10 mouse cellular contexts compared by ENCODE assay signal in the genomic region with DNA sequence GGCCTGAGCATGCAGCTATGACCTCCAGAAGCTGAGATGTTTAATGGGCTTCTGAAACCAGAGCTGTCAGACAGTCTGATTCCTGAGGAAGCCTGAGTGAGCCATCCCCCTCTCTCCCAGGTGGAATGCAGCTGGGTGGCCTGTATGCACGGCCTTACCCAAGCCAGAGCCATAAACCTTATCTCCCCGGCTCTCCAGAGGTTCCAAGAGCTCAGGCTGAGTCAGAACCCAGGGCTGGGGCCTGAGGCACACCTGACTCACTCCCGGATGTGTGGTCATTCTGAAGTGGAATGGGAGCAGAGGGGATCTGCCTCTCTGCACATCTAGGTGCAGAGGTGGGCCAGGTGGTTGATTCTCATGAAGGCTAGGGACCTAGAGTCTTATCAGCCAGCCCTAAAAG. TPM values are rescaled to one million over a fixed set of nuclear protein-coding genes. Genes with fewer than 3 reads are reported as not detected.
DNase-seq lines count a peak whose midpoint lies in the region; ATAC-seq and TF ChIP-seq lines count a peak whose summit lies in the region.
"Had no signal": no experiment of that assay in that cellular context is flagged by ENCODE, and none has a peak within 500 bp of the region (broad histone marks: within the 10 kb centered on the region; RNA-seq: fewer than 3 reads in every experiment).

No protein-coding gene starts in this region.

- TF ChIP-seq EP300 in liver, postnatal 0 days (IDR thresholded peaks at IDR 0.05; ENCODE audit: low read depth) = no peak

- no peak overlapping the region for H3K9ac ChIP-seq in kidney, embryonic 15.5 days
- H3K9ac ChIP-seq in ES-E14 (ENCODE audit: insufficient read depth, low read depth, low read length, poor library complexity, severe bottlenecking) = no peak overlapping the region
- H3K9ac ChIP-seq in liver, postnatal 0 days (replicated peaks) = no peak overlapping the region

- no peaks in the 10 kb centered on the region for H3K9me3 ChIP-seq in kidney, embryonic 15.5 days (replicated peaks)
- H3K9me3 ChIP-seq in ES-E14 (ENCODE audit: control insufficient read depth, insufficient read depth, low read depth, low read length) = no peaks in the 10 kb centered on the region
- no peaks in the 10 kb centered on the region for H3K9me3 ChIP-seq in liver, postnatal 0 days (ENCODE audit: low read length)

- H3K4me3 ChIP-seq in kidney, embryonic 15.5 days (replicated peaks) = no peak overlapping the region
- H3K4me3 ChIP-seq in ES-E14 (ENCODE audit: insufficient read depth in 1 of 2, low read depth in 1 of 2, low read length in 2 of 2, poor library complexity in 1 of 2, severe bottlenecking in 1 of 2) = no peak overlapping the region
- H3K4me3 ChIP-seq in liver, postnatal 0 days (ENCODE audit: low read depth, low read length) = no peak overlapping the region

- 20% methylated on average over 3 of the region's 3 CpGs for WGBS in kidney, embryonic 15.5 days
- 53% methylated on average over 3 of the region's 3 CpGs for whole genome bisulfite sequencing in liver, postnatal 0 days (ENCODE audit: insufficient replicate concordance)

- H3K4me2 ChIP-seq in kidney, embryonic 15.5 days = no peak overlapping the region
- no peak overlapping the region for H3K4me2 ChIP-seq in liver, postnatal 0 days (ENCODE audit: low read depth, low read length)

- peak overlapping the region; percentile 84 for H3K27ac ChIP-seq in kidney, embryonic 15.5 days
- peak overlapping the region; percentile 24; the same call in 1 of the 2 replicates for H3K27ac ChIP-seq in ES-E14 (ENCODE audit: insufficient read depth, low read depth, low read length, poor library complexity, severe bottlenecking)
- H3K27ac ChIP-seq in liver, postnatal 0 days (ENCODE audit: low read depth) = peak overlapping the region; percentile 68; the same call in 1 of the 2 replicates

- DNase-seq in adrenal gland, postnatal 14 days = peak; percentile 52
- no peak for DNase-seq in adrenal gland, postnatal 4 days (ENCODE audit: low spot score in 2 of 2)
- no peak for DNase-seq in kidney, postnatal 25 days
- no peak for DNase-seq in ES-E14 (ENCODE audit: low read depth, low spot score)
- no peak for DNase-seq in liver, postnatal 0 days
- no peak for DNase-seq in cerebellum, postnatal 10 days
- no peak for DNase-seq in left cerebral cortex, postnatal 4 days
- DNase-seq: embryo, embryonic 11 days; gastrocnemius, postnatal 14 days had no signal

- H3K36me3 ChIP-seq in kidney, embryonic 15.5 days = no peaks in the 10 kb centered on the region
- H3K36me3 ChIP-seq in ES-E14 (ENCODE audit: control insufficient read depth, insufficient read depth, low read length, poor library complexity, severe bottlenecking) = no peaks in the 10 kb centered on the region
- no peaks in the 10 kb centered on the region for H3K36me3 ChIP-seq in liver, postnatal 0 days (replicated peaks; ENCODE audit: insufficient read depth, low read length)

- in situ Hi-C loops in ES-E14 (cut with MboI; ENCODE audit: low sequenced_read_pairs in 2 of 2, unreplicated experiment in 2 of 2) = loop anchor here in 1 of 2 experiments (25.0 kb wide), 1 partner anchor 921 kb away; a partner anchor contains a TSS

- H3K4me1 ChIP-seq in kidney, embryonic 15.5 days = peaks cover 37% of the 10 kb centered on the region
- H3K4me1 ChIP-seq in ES-E14 (ENCODE audit: control insufficient read depth in 2 of 2, insufficient read depth in 2 of 2, low read length in 2 of 2, poor library complexity in 1 of 2) = peaks cover 0 to 34% of the 10 kb centered on the region in 2 experiments; a peak in 2 of 4 replicates
- H3K4me1 ChIP-seq in liver, postnatal 0 days (ENCODE audit: insufficient read depth) = peaks cover 18% of the 10 kb centered on the region

- no peaks in the 10 kb centered on the region for H3K27me3 ChIP-seq in kidney, embryonic 15.5 days
- no peaks in the 10 kb centered on the region for H3K27me3 ChIP-seq in liver, postnatal 0 days (ENCODE audit: insufficient read depth, low read length)

- intact Hi-C loops in left cerebral cortex, postnatal 4 days (cut with DNase I) = no loop called here

- ATAC-seq in kidney, embryonic 15.5 days (replicated peaks; ENCODE audit: low FRiP score) = peak; percentile 52; the same call in 1 of the 2 replicates
- no peak for ATAC-seq in liver, postnatal 0 days

- TF ChIP-seq CTCF in liver, postnatal 0 days (IDR thresholded peaks at IDR 0.05; ENCODE audit: low read depth) = no peak

TF ChIP-seq in ES-E14, 5 proteins besides CTCF, POLR2A, EP300 and RAD21:
- no peak for TF ChIP-seq HCFC1 (IDR thresholded peaks at IDR 0.05; ENCODE audit: borderline replicate concordance, insufficient read depth, low read length)
- TF ChIP-seq CHD2 (IDR thresholded peaks at IDR 0.05; ENCODE audit: low read depth, low read length) = no peak
- TF ChIP-seq ZNF384 (IDR thresholded peaks at IDR 0.05; ENCODE audit: low read depth, low read length) = no peak

RNA-seq across cellular contexts. Expression of a gene that starts 11.8 kb away (rescaled TPM):
- 1.5 and 14.6 TPM in 2 replicates for total RNA-seq in adrenal gland, postnatal 14 days (2021)
- 10 to 100 TPM; 18.8 TPM for total RNA-seq in adrenal gland, postnatal 4 days (2021)
- 213 and 217 TPM in 2 replicates for polyA plus RNA-seq in kidney, embryonic 15.5 days (2015; fragmentation: Nextera tagmentation; extraction: Ambion mirVana)
- 346 and 451 TPM in 2 replicates for total RNA-seq in ES-E14 (2012; rRNA removed)
- polyA plus RNA-seq in liver, postnatal 0 days (2015; fragmentation: Nextera tagmentation; extraction: Ambion mirVana) = 125 and 129 TPM in 2 replicates
- total RNA-seq in left cerebral cortex, postnatal 4 days (2021) = under 1 TPM in 1 of 2 experiments, not detected in 1; 0.18 TPM

RNA-seq across cellular contexts. Expression of a gene that starts 11.9 kb away (rescaled TPM):
- 2.4 and 11.6 TPM in 2 replicates for total RNA-seq in adrenal gland, postnatal 14 days (2021)
- 10 to 100 TPM; 17.3 to 22.9 TPM for total RNA-seq in adrenal gland, postnatal 4 days (2021)
- 176 and 180 TPM in 2 replicates for polyA plus RNA-seq in kidney, embryonic 15.5 days (2015; fragmentation: Nextera tagmentation; extraction: Ambion mirVana)
- 266 and 382 TPM in 2 replicates for total RNA-seq in ES-E14 (2012; rRNA removed)
- 234 and 261 TPM in 2 replicates for polyA plus RNA-seq in liver, postnatal 0 days (2015; fragmentation: Nextera tagmentation; extraction: Ambion mirVana)
- under 1 TPM; 0.26 to 0.64 TPM for total RNA-seq in left cerebral cortex, postnatal 4 days (2021)

RNA-seq across cellular contexts. Expression of a gene that starts 57.5 kb away (rescaled TPM):
- total RNA-seq in adrenal gland, postnatal 14 days (2021) = 224 and 250 TPM in 2 replicates
- total RNA-seq in adrenal gland, postnatal 4 days (2021) = 100 to 1,000 TPM; 352 to 356 TPM
- polyA plus RNA-seq in kidney, embryonic 15.5 days (2015; fragmentation: Nextera tagmentation; extraction: Ambion mirVana) = 127 and 130 TPM in 2 replicates
- 361 and 417 TPM in 2 replicates for total RNA-seq in ES-E14 (2012; rRNA removed)
- 30.9 and 32.2 TPM in 2 replicates for polyA plus RNA-seq in liver, postnatal 0 days (2015; fragmentation: Nextera tagmentation; extraction: Ambion mirVana)
- 100 to 1,000 TPM; 206 to 211 TPM for total RNA-seq in left cerebral cortex, postnatal 4 days (2021)

Comparison
In these comparisons a context has a peak if more than half of its experiments do, and no peak if none do; other contexts are left out.
1. H3K27ac ChIP-seq: peak in every context shown above with its lines; median percentile 84 in kidney, embryonic 15.5 days; 68 in liver, postnatal 0 days; 24 in ES-E14.
2. RNA of a gene that starts 11.8 kb away (total RNA-seq): 346 to 451 TPM in ES-E14; 18.8 TPM in adrenal gland, postnatal 4 days, 1.5 to 14.6 TPM in adrenal gland, postnatal 14 days and 0.18 TPM in left cerebral cortex, postnatal 4 days; every median in the first group is over 10 times any median in the second.
3. RNA of a gene that starts 11.9 kb away (total RNA-seq): 266 to 382 TPM in ES-E14; 17.3 to 22.9 TPM in adrenal gland, postnatal 4 days, 2.4 to 11.6 TPM in adrenal gland, postnatal 14 days and 0.26 to 0.64 TPM in left cerebral cortex, postnatal 4 days; every median in the first group is over 10 times any median in the second.